Mouse (Mus musculus): Measurements from ENCODE around the gene Plpp1. TPM values are rescaled to one million over a fixed set of nuclear protein-coding genes. Genes with fewer than 3 reads are reported as not detected.

Plpp1 gene
- total and polyA plus RNA-seq, 3 experiments, result 1.5 to 19.4 (median 3.4) TPM

- peak; percentile 21 for DNase-seq (ENCODE audit: low spot score)
- peak; percentile 91 for ATAC-seq (ENCODE audit: extremely low read depth, insufficient number of reproducible peaks, low FRiP score, poor library complexity, severe bottlenecking)
- TF ChIP-seq TAL1 (conservative IDR thresholded peaks at IDR 0.05; ENCODE audit: low read depth, low read length) (peak; percentile 88), CTCF (IDR thresholded peaks at IDR 0.05; ENCODE audit: low read depth, low read length) (no peak)
- peaks cover 4% of the 10 kb centered on the region; the same call in 1 of the 2 replicates for H3K9me3 ChIP-seq (replicated peaks)
- peaks cover 21% of the 10 kb centered on the region for H3K36me3 ChIP-seq (replicated peaks)
- H3K4me3 ChIP-seq (ENCODE audit: low read depth, low read length), result no peak overlapping the region
- H3K27me3 ChIP-seq (ENCODE audit: insufficient read depth, low read length), result no peaks in the 10 kb centered on the region
- peaks cover 51% of the 10 kb centered on the region for H3K4me1 ChIP-seq (ENCODE audit: insufficient read depth, low read depth, low read length)
These were observed 38.1 kb downstream of the Plpp1 start for GRCm38 (mm10) chr13:112838562-112839232.

GRCm38 (mm10) chr13:112840241-112841087 is 39.9 kb downstream of the Plpp1 start:
- Histone ChIP-seq H3K36me3 (replicated peaks) (peaks cover 23% of the 10 kb centered on the region), H3K4me3 (ENCODE audit: low read depth, low read length) (no peak overlapping the region)
- TF ChIP-seq CTCF (IDR thresholded peaks at IDR 0.05; ENCODE audit: low read depth, low read length), result no peak
- TF ChIP-seq GATA1 (IDR thresholded peaks at IDR 0.05; ENCODE audit: borderline replicate concordance, low read length), result no peak
- no peak for TF ChIP-seq TAL1 (conservative IDR thresholded peaks at IDR 0.05; ENCODE audit: low read depth, low read length)
- no peak for TF ChIP-seq POLR2AphosphoS5 (IDR thresholded peaks at IDR 0.05; ENCODE audit: insufficient replicate concordance, low read depth, low read length)
- no peak for TF ChIP-seq GATA2 (IDR thresholded peaks at IDR 0.05; ENCODE audit: borderline replicate concordance, low read depth, low read length)

GRCm38 (mm10) chr13:112845931-112846330 is 45.3 kb downstream of the Plpp1 start:
- no peak for DNase-seq (ENCODE audit: low spot score)
- H3K4me1 ChIP-seq (ENCODE audit: insufficient read depth, low read depth, low read length), result peaks cover 6% of the 10 kb centered on the region
- TF ChIP-seq TAL1 (conservative IDR thresholded peaks at IDR 0.05; ENCODE audit: low read depth, low read length), result no peak
- TF ChIP-seq GATA1 (IDR thresholded peaks at IDR 0.05; ENCODE audit: borderline replicate concordance, low read length), result no peak
- H3K36me3 ChIP-seq (replicated peaks), result peaks cover 24% of the 10 kb centered on the region
- no peak overlapping the region for H3K4me3 ChIP-seq (ENCODE audit: low read depth, low read length)
- ATAC-seq (ENCODE audit: extremely low read depth, insufficient number of reproducible peaks, low FRiP score, poor library complexity, severe bottlenecking), result no peak
- peaks cover 15% of the 10 kb centered on the region for H3K9me3 ChIP-seq (replicated peaks)
- no peaks in the 10 kb centered on the region for H3K27me3 ChIP-seq (ENCODE audit: insufficient read depth, low read length)

More at GRCm38 (mm10) chr13:112840241-112841087, 39.9 kb downstream of the Plpp1 start:
- Histone ChIP-seq H3K27me3 (ENCODE audit: insufficient read depth, low read length) (no peaks in the 10 kb centered on the region), H3K4me1 (ENCODE audit: insufficient read depth, low read depth, low read length) (peaks cover 39% of the 10 kb centered on the region), H3K9me3 (replicated peaks) (peaks cover 12% of the 10 kb centered on the region)
- ATAC-seq (ENCODE audit: extremely low read depth, insufficient number of reproducible peaks, low FRiP score, poor library complexity, severe bottlenecking) (no peak), DNase-seq (ENCODE audit: low spot score) (no peak)

- no peaks in the 10 kb centered on the region for H3K9me3 ChIP-seq (replicated peaks)
- DNase-seq (ENCODE audit: low spot score) (no peak), ATAC-seq (ENCODE audit: extremely low read depth, insufficient number of reproducible peaks, low FRiP score, poor library complexity, severe bottlenecking) (no peak)
- peaks cover 23% of the 10 kb centered on the region for H3K4me1 ChIP-seq (ENCODE audit: insufficient read depth, low read depth, low read length)
- H3K36me3 ChIP-seq (replicated peaks), result peaks cover 27% of the 10 kb centered on the region
- H3K4me3 ChIP-seq (ENCODE audit: low read depth, low read length), result no peak overlapping the region
- TF ChIP-seq GATA2 (IDR thresholded peaks at IDR 0.05; ENCODE audit: borderline replicate concordance, low read depth, low read length), result no peak
- TF ChIP-seq TAL1 (conservative IDR thresholded peaks at IDR 0.05; ENCODE audit: low read depth, low read length), result no peak
- TF ChIP-seq POLR2AphosphoS5 (IDR thresholded peaks at IDR 0.05; ENCODE audit: insufficient replicate concordance, low read depth, low read length), result no peak
- TF ChIP-seq CTCF (IDR thresholded peaks at IDR 0.05; ENCODE audit: low read depth, low read length), result no peak
- no peak for TF ChIP-seq GATA1 (IDR thresholded peaks at IDR 0.05; ENCODE audit: borderline replicate concordance, low read length)
- H3K27me3 ChIP-seq (ENCODE audit: insufficient read depth, low read length), result no peaks in the 10 kb centered on the region
These were observed 53.2 kb downstream of the Plpp1 start for GRCm38 (mm10) chr13:112853710-112854316.

- TF ChIP-seq CTCF (IDR thresholded peaks at IDR 0.05; ENCODE audit: low read depth, low read length) (no peak), POLR2AphosphoS5 (IDR thresholded peaks at IDR 0.05; ENCODE audit: insufficient replicate concordance, low read depth, low read length) (no peak), GATA1 (IDR thresholded peaks at IDR 0.05; ENCODE audit: borderline replicate concordance, low read length) (no peak), TAL1 (conservative IDR thresholded peaks at IDR 0.05; ENCODE audit: low read depth, low read length) (no peak), GATA2 (IDR thresholded peaks at IDR 0.05; ENCODE audit: borderline replicate concordance, low read depth, low read length) (no peak)
- H3K9me3 ChIP-seq (replicated peaks), result no peaks in the 10 kb centered on the region
- peaks cover 31% of the 10 kb centered on the region for H3K36me3 ChIP-seq (replicated peaks)
- H3K4me1 ChIP-seq (ENCODE audit: insufficient read depth, low read depth, low read length), result peaks cover 23% of the 10 kb centered on the region
- ATAC-seq (ENCODE audit: extremely low read depth, insufficient number of reproducible peaks, low FRiP score, poor library complexity, severe bottlenecking), result no peak
- H3K27me3 ChIP-seq (ENCODE audit: insufficient read depth, low read length), result no peaks in the 10 kb centered on the region
- H3K4me3 ChIP-seq (ENCODE audit: low read depth, low read length), result no peak overlapping the region
- DNase-seq (ENCODE audit: low spot score), result no peak
These were observed 53.8 kb downstream of the Plpp1 start for GRCm38 (mm10) chr13:112854402-112854801.

- ATAC-seq (ENCODE audit: extremely low read depth, insufficient number of reproducible peaks, low FRiP score, poor library complexity, severe bottlenecking), result no peak
- TF ChIP-seq GATA2 (IDR thresholded peaks at IDR 0.05; ENCODE audit: borderline replicate concordance, low read depth, low read length), result no peak
- no peak for TF ChIP-seq CTCF (IDR thresholded peaks at IDR 0.05; ENCODE audit: low read depth, low read length)
- no peak for TF ChIP-seq POLR2AphosphoS5 (IDR thresholded peaks at IDR 0.05; ENCODE audit: insufficient replicate concordance, low read depth, low read length)
- no peak for TF ChIP-seq GATA1 (IDR thresholded peaks at IDR 0.05; ENCODE audit: borderline replicate concordance, low read length)
- no peak for TF ChIP-seq TAL1 (conservative IDR thresholded peaks at IDR 0.05; ENCODE audit: low read depth, low read length)
- DNase-seq (ENCODE audit: low spot score), result no peak
- Histone ChIP-seq H3K9me3 (replicated peaks) (no peaks in the 10 kb centered on the region), H3K4me3 (ENCODE audit: low read depth, low read length) (no peak overlapping the region), H3K4me1 (ENCODE audit: insufficient read depth, low read depth, low read length) (peaks cover 16% of the 10 kb centered on the region; the same call in 1 of the 2 replicates), H3K27me3 (ENCODE audit: insufficient read depth, low read length) (no peaks in the 10 kb centered on the region), H3K36me3 (replicated peaks) (peaks cover 47% of the 10 kb centered on the region)
These were observed 57.3 kb downstream of the Plpp1 start for GRCm38 (mm10) chr13:112857921-112858320.
